Mouse (Mus musculus) adrenal gland, postnatal 25 days (tissue): ENCODE measurements at regions not wholly inside any gene's neighbourhood (a gene's known extent, or its start where the extent isn't known, plus 50 kb on each side); places are given as distances from the start of the nearest gene placed in this dataset.

Source experiments
- DNase-seq: peaks from one replicate; pipeline ENCODE4 v3.0.0; 2021; ENCODE audit warnings: mixed read lengths

DNA sequence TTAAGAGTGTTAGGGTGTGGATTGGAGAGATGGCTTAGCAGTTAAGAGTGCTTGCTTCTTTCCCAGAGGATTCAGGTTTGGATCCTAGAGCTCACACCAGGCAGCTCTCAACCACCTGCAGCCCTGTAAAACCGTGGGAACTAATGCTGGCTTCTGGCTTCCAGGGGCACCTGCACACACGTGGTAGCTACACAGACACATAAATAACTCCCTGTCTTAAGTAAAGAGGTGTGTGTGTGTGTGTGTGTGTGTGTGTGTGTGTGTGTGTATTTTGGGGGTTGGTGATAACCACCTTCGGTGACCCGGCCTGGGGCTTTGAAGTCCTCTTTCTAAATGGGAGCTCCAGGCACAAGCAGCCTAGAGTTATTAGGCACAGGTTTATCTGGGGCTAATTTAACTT lies 72.5 kb upstream of the Haao start:
- DNase-seq = no peak

DNA sequence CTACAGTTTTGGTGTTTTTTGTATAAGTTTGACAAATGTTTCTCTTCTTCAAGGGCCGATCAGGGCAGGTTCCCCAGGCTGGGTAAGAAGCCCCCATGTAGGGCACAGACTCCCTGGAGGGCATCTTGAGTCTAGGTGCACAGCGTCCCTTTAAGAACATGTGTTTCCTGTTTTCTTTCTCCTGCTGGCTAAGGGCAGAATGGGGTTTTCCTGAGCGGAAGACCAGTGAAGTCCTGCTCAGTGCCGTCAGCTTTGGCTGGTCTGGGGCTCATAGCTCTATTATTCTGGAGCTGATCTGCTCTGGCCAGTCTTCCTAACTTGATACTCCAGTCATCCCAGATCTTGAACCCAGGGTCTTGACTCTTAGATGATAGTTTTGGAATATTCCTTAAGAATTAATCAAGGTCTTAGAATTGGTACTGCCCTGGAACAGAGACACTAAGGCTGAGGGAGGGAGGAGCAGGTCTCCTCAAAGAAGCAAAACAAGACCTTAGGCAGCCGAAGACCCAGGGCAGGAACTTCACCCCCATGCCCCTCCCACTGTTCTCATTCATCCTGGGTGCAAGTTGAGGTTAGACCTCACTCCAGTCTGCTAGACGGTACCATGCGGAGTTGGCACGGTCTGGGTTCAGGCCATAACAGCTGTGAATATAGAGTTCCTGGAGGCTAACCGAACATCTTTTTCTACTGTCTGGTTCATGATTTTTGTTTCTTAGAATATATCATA lies 70.8 kb upstream of the Haao start:
- no peak for DNase-seq

DNA sequence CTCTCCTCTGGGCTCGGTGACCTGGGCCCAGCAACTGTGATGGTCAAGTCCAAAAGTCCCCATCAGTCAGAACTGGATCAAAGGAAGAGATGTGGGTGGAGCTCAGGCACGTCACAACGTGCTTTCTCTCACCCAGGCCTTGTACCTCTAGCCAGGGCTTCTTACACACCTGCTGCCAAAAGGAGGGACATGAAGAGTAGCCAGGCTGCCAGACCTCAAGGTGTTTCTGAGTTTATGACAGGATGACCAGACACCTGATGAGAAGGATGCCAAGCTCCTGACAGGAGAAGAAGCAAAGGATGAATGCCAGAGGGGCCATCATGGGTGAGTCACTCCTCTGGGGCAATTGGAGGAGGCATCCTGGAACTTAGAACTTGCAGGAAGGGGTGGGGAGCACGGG lies 70.0 kb upstream of the Haao start:
- DNase-seq = no peak

DNA sequence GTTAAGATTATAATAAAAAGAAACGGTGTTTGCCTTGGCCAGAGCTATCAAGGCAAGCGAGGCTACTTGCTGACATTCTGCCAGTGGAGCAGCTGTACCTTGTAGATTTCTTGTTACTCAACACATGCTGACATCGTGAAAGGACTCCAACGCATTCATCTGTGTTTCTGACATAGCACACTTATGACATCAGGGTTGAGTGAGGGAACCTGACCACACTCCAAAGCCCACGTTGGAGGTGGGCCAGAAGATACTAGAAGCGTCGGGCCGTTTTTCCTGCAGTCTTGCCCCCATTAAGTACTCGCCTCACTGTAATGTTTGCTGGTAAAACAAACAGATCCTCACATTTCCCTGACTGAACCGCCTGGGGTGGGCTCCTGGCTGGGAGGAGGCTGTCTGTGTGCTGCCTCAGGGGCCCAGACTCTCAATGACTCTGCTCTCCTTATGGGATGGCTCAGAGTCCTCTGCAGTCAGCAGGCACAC lies 69.0 kb upstream of the Haao start:
- DNase-seq = no peak

DNA sequence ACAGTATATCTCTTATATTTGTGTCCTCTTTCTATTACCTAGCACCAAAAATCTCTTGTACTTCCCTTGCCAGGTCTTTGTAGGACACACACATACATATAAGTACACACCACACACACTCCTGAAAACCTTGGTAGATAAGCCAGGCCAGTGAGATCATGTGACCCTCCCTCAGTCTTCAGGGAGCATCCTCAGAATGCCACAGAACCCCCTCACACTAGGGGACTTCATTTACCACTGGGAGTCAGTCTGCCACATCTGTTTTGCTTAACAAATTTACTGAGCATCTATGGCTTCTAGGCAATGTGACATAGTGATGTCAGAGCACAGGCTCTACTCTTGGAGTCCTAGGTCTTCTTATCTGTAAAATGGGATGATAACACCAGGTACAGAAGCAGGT lies 67.3 kb upstream of the Haao start:
- DNase-seq = no peak

DNA sequence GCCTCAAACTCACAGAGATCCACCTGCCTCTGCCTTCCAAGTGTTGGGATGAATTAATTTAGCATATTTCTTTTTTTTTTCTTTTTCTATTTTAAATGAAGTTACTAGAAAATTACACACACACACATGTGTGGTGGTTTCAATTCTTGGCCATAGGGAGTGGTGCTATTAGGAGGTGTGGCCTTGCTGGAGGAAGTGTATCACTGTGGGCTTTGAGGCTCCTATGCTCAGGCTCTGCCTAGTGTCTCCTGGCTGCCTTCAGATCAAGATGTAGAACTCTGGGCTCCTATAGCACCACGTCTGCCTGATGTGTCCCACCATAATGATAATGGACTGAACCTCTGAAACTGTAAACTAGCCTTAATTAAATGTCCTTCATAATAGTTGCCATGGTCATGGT lies 66.8 kb upstream of the Haao start:
- DNase-seq = no peak

DNA sequence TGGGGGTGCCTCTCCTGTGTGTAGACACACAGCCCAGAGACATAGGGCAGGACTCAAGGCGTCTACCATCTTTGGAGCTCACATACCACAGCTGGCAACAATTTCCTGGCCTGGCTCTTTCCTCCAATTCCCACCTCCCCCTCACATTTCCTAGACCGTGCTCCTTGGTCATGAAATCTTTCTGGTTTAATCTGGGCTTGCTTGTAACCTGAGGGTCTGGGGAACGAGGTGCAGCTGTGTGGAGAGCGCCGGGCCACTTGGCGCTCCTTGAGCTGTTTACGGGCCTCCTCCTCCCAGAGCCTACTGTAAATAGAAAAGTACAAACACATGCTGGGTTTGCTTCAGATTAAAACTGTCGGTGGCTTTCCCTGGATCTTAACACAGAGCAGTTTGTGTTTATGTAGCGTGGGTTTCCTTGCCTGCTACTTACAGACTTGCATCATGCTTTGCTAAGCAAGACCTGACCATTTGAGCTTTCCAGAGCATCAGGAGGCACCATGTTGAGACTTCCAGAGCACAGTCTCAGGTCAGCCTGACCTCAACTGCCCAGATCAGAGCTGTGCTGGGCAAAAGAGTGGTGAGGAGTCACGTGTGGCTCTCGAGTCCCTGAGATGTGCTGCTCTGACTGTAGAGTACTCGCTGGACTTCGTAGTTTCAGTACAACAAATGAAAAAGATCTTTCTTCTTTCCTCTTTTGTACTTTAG lies 66.1 kb upstream of the Haao start:
- DNase-seq = no peak

DNA sequence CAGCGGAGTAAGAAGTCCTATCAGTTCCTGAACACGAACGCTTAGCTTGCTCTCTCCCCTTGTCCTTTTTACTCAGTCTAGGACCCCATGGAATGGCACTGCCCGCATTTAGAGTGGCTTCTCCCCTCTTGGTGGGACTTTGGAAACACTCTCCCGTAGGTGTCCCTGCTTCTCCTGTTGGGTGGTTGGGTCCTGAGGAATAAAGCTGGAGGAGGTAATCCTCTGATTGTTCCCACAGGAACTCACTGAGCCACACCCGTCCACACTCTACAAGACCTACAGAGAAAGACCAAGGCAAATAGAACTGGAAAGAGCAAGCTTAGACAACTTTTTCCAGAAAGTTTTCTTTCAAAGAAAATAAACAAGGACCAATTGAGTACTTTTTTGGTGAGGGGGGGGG lies 64.7 kb upstream of the Haao start:
- DNase-seq = no peak

DNA sequence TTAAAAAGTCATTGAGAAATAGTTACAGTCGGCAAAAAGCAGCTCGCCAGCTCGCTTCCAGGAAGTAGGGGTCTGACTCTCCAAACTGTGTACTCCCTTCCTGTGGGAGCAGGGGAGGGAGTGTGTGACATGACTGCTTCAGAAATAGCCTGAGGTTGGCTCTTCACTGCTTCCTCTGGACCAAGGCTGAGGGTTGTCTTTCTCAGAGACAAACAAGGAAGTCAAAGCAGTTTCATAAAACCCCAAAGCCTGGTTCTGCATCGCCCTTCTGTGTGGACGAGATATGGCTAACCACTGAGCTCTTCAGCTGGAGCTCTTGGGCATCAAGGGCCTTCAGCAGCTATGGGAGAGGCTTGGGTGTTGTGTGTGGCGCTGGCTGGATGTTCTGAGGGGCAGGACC lies 61.0 kb upstream of the Haao start:
- no peak for DNase-seq

DNA sequence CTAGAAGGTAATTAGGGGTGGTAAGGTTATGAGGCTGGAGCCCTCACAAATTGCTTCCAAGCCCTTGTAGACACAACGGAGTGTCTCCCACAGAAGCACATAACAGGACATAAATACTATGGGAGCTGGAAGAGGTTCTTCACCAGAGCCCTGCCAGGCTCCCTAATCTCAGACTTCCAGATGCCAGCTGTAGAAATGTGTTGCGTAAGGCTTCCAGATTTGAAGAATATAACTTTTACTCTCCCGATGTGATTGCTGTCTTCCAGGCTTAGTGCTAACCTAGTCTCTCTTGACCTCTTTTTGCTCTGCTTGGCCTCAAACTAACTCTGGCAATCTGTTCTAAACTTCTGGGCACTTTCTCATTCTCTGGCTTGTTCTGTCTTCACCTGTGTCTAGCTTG lies 59.8 kb upstream of the Haao start:
- no peak for DNase-seq

DNA sequence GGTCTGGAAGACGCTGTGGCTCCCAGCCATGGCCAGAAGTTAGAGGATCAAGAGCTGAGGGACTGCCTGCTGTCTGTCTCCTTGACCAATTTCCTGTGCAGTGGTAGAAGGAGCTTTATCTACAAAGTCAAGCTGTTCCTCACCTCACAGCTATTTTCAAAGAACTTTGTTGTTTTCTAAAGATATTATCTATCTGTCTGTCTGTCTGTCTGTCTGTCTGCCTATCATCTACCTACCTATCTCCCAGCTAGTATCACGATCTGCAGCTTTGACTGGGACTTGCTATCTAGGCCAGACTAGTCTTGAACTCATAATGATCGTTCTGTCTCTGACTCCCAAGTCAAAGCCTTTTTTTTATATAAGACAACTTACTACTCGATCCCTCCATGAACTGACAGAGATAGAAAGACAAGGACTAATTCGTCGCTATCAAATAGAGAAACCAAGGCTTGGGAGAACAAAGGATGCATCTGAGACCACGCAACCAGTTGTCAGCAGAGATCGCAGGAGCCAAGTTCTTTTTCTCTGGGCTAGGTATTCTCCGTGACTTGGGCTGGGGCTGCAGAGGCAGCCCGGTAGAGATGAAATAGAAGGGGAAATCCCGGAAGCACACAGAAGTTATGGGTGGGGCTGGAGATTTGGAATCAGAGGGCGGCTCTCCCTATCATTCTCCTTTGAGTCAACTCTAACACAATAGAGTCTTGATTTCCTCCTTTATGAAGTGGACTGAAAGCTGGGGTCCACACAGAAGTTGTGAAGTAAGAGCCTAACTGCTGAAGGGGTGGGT lies 59.2 kb upstream of the Haao start:
- DNase-seq = no peak

DNA sequence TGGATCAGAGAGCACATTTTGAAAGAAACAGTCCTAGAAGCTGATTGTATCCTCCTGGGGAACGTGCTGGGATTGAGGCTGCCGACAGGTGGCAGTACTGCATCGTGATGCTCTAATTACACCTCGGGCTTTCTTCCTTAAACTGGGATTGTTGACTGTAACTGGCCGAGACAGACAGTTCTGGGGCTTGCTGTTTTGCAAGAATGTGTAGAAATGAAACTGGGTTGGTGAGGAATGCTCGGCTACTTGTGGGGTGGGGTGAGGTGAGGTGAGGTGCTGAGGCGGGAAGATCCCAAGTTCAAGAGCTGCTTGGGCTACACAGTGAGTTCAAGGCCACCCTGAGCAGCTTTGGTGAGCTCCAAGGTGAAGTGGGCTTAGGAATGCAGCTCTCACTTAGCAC lies 55.7 kb upstream of the Haao start:
- peak; percentile 70 for DNase-seq

DNA sequence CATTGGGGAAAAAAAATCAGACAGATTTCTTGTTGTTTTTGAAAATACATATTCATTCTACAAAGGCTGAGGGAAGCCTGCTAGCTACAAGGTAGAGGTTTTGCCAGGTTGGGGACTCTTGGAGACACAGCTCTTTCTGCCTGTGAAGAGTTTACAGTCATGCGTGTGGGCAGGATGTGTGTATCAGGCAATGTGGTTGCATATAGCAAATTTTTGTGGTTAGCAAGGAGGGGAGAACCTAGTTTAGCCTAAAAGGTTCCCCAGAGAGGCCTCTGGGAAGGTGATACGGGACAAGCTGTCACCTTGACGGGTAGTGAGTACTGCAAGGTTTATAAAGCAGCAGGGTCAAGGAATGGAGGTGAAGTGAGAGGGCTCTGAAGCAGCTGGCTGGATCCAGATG lies 54.8 kb upstream of the Haao start:
- no peak for DNase-seq

DNA sequence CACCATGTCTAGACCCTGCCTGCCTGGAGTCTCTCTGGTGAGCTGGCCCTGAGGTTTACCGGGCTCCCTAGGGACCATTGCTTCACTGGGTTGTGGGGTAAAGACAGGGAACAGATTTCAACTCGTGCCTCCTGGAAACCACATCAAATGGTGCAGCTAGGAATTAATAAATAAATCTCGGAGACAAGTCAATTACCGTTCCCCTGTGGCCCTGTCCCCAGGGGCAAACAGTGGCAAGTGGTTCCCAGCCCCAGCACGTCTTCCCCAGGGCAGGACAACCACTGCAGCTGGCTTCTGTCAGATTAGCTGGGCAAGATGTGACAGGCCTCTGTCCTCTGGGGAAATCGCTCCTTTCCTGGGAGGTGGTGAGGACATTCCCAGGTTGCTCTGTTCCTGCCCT lies 54.3 kb upstream of the Haao start:
- peak; percentile 38 for DNase-seq

DNA sequence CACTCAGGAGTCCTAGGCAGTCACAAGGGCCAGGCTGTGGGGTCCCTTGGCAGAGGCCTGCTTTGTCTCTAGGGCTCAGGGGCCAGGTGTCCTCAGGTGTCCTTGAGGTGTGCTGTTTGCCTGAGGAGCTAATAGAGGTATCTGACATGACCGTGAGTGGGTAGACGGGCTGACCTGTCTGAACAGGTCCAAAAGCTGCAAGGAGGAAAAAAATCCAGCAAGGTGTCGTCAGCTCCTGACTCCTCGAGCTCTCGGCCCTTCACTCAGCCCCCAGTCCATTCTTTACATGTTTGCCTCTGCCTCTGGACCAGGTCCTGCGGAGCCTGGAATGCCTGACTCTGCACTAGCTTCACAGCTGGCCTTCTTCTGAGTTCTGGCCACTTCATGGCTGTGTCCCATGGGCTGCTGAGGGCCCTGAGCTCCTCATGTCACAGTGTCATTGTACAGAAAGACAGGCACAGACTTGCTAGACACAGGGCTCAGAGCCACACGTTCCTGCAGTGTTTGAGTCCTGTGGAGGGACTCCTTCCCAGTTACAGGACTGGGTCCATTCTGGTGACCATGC lies 51.9 kb upstream of the Haao start:
- DNase-seq = no peak

DNA sequence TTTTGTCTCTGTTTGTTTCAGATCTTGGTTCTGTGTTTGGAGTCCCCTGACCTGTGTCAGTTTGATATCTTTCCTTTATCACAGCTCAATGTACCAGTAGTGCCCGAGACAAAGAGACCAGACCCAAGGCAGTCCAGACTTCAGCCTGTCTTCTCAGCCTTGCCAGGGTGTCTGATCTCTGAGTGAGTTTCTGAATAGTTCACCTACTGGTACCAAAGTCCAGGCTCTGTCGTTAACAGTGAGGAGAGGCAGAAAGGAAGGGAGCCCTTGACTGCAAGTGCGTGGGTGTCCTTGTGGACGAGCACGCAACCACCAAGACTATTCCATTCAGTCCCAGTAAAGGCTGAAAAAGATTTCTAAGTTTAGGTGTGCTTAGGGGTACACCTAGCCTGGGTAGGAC lies 50.8 kb upstream of the Haao start:
- no peak for DNase-seq
